Mouse (Mus musculus) gastrocnemius, adult 18-20 months (tissue): ENCODE data around the gene Mmp2. TPM values are rescaled to one million over a fixed set of nuclear protein-coding genes. Genes with fewer than 3 reads are reported as not detected.

Source experiments
- DNase-seq: peaks from one replicate; pipeline ENCODE4 v3.0.0; 2021; ENCODE audit warnings: low spot score
- total RNA-seq, 2 experiments: library from RNA; stranded (reverse); gene quantifications; 2 replicates each; pipeline ENCODE4 v1.2.3; 2021

Gene Mmp2
- total RNA-seq, 2 experiments from 2014 or later, result 42.3 to 50.3 TPM

DNA sequence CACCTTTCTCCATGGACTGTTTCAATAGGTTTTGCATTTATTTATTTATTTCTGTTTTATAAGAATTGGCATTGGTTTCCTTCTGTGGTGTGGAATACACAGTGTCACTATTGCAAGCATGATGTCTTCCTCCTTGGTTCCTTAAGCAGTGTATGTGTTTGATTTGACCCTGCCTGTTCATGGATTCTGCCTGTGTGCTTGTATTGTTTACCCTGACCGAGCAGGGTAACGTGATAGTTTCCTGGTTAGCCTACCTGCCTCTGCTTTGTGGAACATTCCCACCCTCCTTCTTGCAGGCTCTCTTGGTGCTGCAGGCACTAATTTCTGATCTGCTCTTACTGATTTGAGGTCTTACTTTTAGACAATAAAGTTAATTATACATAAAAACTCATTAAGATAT lies 66.8 kb downstream of the Mmp2 start:
- DNase-seq, result no peak

- DNase-seq, result no peak
These were observed 68.0 kb downstream of the Mmp2 start for GRCm38 (mm10) chr8:92895053-92895452.

DNA sequence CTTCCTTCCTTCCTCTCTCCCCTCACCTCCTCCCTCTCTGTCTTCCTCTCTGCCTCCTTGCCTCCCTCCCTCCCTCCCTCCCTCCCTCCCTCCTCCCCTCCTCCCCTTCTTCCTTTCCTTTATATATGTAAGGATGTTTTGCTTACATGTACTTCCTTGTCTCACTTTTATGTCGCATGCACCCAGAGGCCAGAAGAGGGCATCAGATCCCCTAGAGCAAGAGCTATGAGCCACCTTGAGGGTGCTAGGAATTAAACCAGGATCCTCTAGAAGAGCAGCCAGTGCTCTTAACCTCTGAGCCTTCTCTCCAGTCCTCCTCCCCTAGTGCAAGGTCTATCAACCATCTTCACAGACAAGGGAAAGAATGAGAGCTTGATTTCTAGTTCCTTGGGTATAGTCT lies 69.0 kb downstream of the Mmp2 start:
- no peak for DNase-seq

DNA sequence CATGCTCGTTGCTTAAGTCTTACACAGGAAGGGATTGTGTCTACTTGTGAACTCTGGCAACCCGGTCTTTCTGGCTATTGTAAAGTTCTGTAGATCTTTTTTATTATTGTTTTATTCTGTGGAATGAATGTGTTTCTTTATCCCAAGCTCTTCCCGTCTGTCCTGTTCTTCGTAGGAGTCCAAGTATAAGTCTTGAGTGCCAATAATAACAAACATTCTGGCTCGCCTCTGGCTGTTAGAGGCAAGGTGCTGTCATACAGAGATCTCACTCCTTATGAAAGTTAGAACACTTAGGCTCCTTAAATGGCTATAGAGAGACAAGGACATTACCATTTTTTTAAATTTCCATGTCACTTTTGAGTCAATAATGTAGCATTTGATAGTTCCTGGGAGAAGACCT lies 69.5 kb downstream of the Mmp2 start:
- peak; percentile 15 for DNase-seq

- DNase-seq, result no peak
These were observed 70.7 kb downstream of the Mmp2 start for GRCm38 (mm10) chr8:92897794-92898193.

GRCm38 (mm10) chr8:92899590-92899989 lies 72.5 kb downstream of the Mmp2 start:
- DNase-seq, result no peak

DNA sequence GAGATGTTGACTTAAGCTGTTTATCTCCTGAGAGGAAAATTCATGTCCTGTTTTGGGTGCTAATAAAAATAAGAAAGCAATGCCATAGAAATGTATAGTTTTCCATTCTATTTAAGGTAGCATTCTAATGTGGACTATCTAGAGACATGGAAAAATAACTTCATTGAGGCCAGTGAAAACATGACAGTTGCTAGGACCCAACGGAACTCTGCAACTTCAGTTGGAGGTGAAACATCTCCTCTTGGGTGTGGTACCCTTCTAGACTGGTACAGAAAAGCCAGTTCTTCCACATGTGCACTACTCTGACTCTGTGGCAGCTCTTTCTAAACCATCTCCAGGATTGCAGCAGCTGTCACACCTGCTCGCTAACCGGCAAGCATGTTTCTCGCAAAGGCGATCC lies 74.0 kb downstream of the Mmp2 start, which contains the start of gene Capns2:
Gene Capns2, plus strand, starts transcription at position 301 of the 400 bp plus-strand sequence.
- DNase-seq, result no peak

DNA sequence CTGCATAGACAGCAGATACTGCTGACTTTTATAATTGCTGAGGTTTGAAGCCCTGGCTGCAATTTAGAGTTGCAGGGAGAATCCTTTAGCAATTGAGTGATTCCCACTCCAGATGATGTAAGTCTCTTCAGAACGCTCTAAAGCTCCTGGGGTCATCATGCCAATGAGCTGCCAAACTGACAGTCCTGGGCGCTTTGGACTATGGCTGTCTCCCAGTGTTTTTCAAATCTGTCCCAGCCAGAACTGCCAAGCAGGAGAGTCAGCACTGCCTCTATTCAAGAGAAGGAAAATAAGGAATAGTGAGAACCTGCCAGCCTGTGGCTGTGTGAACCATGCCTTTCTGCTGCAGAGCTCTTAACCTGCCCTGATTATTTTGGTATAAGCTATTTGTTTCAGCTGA lies 75.9 kb downstream of the Mmp2 start:
- no peak for DNase-seq

Other genes starting within 250 kb of the Mmp2 start
- not detected for gene Irx6, start 153.0 kb upstream of the Mmp2 start, total RNA-seq
- gene Lpcat2, start 28.0 kb downstream of the Mmp2 start, total RNA-seq, result under 1 TPM; 0.18 to 0.36 TPM
- not detected for gene Capns2, start 74.1 kb downstream of the Mmp2 start, total RNA-seq
- gene Slc6a2, start 132.8 kb downstream of the Mmp2 start, total RNA-seq, result under 1 TPM; 0.34 to 0.52 TPM
- not detected for gene Ces1a, start 220.9 kb downstream of the Mmp2 start, total RNA-seq